Mouse (Mus musculus) MEL (cell line): Measurements from ENCODE around the gene Mis18a.

Source experiments
- CHD1 ChIP-seq: IDR thresholded peaks from 2 replicates; pipeline ENCODE4 v1.6.1; 2012; ENCODE audit warnings: low read depth, mild to moderate bottlenecking, inconsistent platforms, low read length, improper control_type of control experiment
- CTCF ChIP-seq, 3 experiments: IDR thresholded peaks in 2 of 3; conservative IDR thresholded peaks in 1 of 3; 2 replicates each; pipeline ENCODE4 v1.5.1; 2011 to 2012; ENCODE audit warnings: low read length in 3 of 3, low read depth in 2 of 3, mild to moderate bottlenecking in 2 of 3, improper control_type of control experiment in 1 of 3, inconsistent platforms in 1 of 3, mixed read lengths in 1 of 3, moderate library complexity in 1 of 3; ENCODE audit not compliant: control insufficient read depth in 1 of 3, insufficient read depth in 1 of 3, poor library complexity in 1 of 3, severe bottlenecking in 1 of 3
- E2F4 ChIP-seq: IDR thresholded peaks from 2 replicates; pipeline ENCODE4 v1.6.1; 2011; ENCODE audit warnings: low read depth, low read length, improper control_type of control experiment, borderline replicate concordance
- JUND ChIP-seq: IDR thresholded peaks from 2 replicates; pipeline ENCODE4 v1.6.1; 2011; ENCODE audit warnings: low read depth, mild to moderate bottlenecking, improper control_type of control experiment, low read length
- MEF2A ChIP-seq: IDR thresholded peaks from 2 replicates; pipeline ENCODE4 v1.6.1; 2014; ENCODE audit warnings: low read depth, mild to moderate bottlenecking, inconsistent platforms, low read length, improper control_type of control experiment; ENCODE audit not compliant: poor library complexity, insufficient replicate concordance, severe bottlenecking; ENCODE audit errors: extremely low read depth
- MXI1 ChIP-seq: IDR thresholded peaks from 2 replicates; pipeline ENCODE4 v1.6.1; 2011; ENCODE audit warnings: mild to moderate bottlenecking, low read depth, low read length, improper control_type of control experiment
- NRF1 ChIP-seq: IDR thresholded peaks from 2 replicates; pipeline ENCODE4 v1.6.1; 2014; ENCODE audit warnings: low read depth, mild to moderate bottlenecking, inconsistent platforms, low read length, improper control_type of control experiment, moderate library complexity; ENCODE audit not compliant: poor library complexity, insufficient read depth, severe bottlenecking
- POLR2AphosphoS2 ChIP-seq: IDR thresholded peaks from 2 replicates; pipeline ENCODE4 v1.6.1; 2011; ENCODE audit warnings: low read length, improper control_type of control experiment
- USF1 ChIP-seq: IDR thresholded peaks from 2 replicates; pipeline ENCODE4 v1.6.1; 2014; ENCODE audit warnings: low read depth, mild to moderate bottlenecking, inconsistent platforms, low read length, improper control_type of control experiment, moderate library complexity
- USF2 ChIP-seq, 2 experiments: IDR thresholded peaks; 2 replicates each; pipeline ENCODE4 v1.6.1; 2011 to 2012; ENCODE audit warnings: improper control_type of control experiment in 2 of 2, low read length in 2 of 2, borderline replicate concordance in 1 of 2, inconsistent platforms in 1 of 2, low read depth in 1 of 2, mild to moderate bottlenecking in 1 of 2; ENCODE audit not compliant: insufficient read depth in 1 of 2
- ZC3H11A ChIP-seq: IDR thresholded peaks from 2 replicates; pipeline ENCODE4 v1.6.1; 2012; ENCODE audit warnings: low read depth, mild to moderate bottlenecking, inconsistent platforms, low read length, improper control_type of control experiment

GRCm38 (mm10) chr16:90687011-90687410, 40.2 kb downstream of the Mis18a start:
- TF ChIP-seq MEF2A = no peak
- no peak for TF ChIP-seq CTCF (IDR thresholded peaks at IDR 0.05 in 2 of 3, conservative IDR thresholded peaks at IDR 0.05 in 1 of 3; ENCODE audit: control insufficient read depth in 1 of 3, insufficient read depth in 1 of 3, low read depth in 2 of 3, low read length in 3 of 3, poor library complexity in 1 of 3, severe bottlenecking in 1 of 3)
- no peak for TF ChIP-seq USF2 (IDR thresholded peaks at IDR 0.05; ENCODE audit: borderline replicate concordance in 1 of 2, insufficient read depth in 1 of 2, low read depth in 1 of 2, low read length in 2 of 2)
- TF ChIP-seq USF1 = no peak
- no peak for TF ChIP-seq ZC3H11A
- TF ChIP-seq MXI1 = no peak
- TF ChIP-seq E2F4 = no peak
- TF ChIP-seq JUND = no peak
- TF ChIP-seq NRF1 = no peak
- TF ChIP-seq CHD1 = no peak
- no peak for TF ChIP-seq POLR2AphosphoS2
